Mouse (Mus musculus) limb, embryonic 12.5 days (tissue): ENCODE measurements at regions not wholly inside any gene's neighbourhood (a gene's known extent, or its start where the extent isn't known, plus 50 kb on each side); places are given as distances from the start of the nearest gene placed in this dataset.
A peak's percentile ranks its signal among the peaks of the same experiment; 100 is the strongest.

ENCODE experiments used
- ATAC-seq: fragments of 200-750 bp; cut with Nextera tagmentation; 2 replicates; pipeline ENCODE4 v1.8.0; 2017; ENCODE audit warnings: low read depth, moderate TSS enrichment; ENCODE audit not compliant: insufficient number of reproducible peaks, insufficient read depth, low FRiP score, low TSS enrichment
- H3K27ac ChIP-seq: fragments of 300-500 bp; sonication (generic); 2 replicates; pipeline ENCODE4 v1.5.1; 2016; ENCODE audit warnings: mild to moderate bottlenecking, moderate library complexity
- H3K27me3 ChIP-seq: fragments of 300-500 bp; sonication (generic); 2 replicates; pipeline ENCODE4 v1.6.1; 2016; ENCODE audit warnings: mild to moderate bottlenecking, moderate library complexity
- H3K36me3 ChIP-seq: fragments of 300-500 bp; sonication (generic); 2 replicates; pipeline ENCODE4 v1.6.1; 2016; ENCODE audit warnings: mild to moderate bottlenecking, moderate library complexity
- H3K4me1 ChIP-seq: fragments of 300-500 bp; sonication (generic); replicated peaks from 2 replicates; pipeline ENCODE4 v1.6.1; 2016
- H3K4me2 ChIP-seq: fragments of 300-500 bp; sonication (generic); 2 replicates; pipeline ENCODE4 v1.6.1; 2016; ENCODE audit warnings: mild to moderate bottlenecking, moderate library complexity
- H3K4me3 ChIP-seq: fragments of 300-500 bp; sonication (generic); replicated peaks from 2 replicates; pipeline ENCODE4 v1.5.1; 2016; ENCODE audit warnings: mild to moderate bottlenecking
- H3K9ac ChIP-seq: fragments of 300-500 bp; sonication (generic); replicated peaks from 2 replicates; pipeline ENCODE4 v1.6.1; 2016; ENCODE audit warnings: mild to moderate bottlenecking, moderate library complexity
- H3K9me3 ChIP-seq: fragments of 300-500 bp; sonication (generic); 2 replicates; pipeline ENCODE4 v1.6.1; 2016; ENCODE audit warnings: mild to moderate bottlenecking, moderate library complexity
- WGBS: fragments of 180-500 bp; shearing (Covaris S2); methylation state at CpG from one replicate; pipeline ENCODE4 v1.1.7; 2016; 5-methylcytosine and 5-hydroxymethylcytosine counted together

- Histone ChIP-seq H3K4me2 (no peak overlapping the region), H3K27ac (no peak overlapping the region), H3K9me3 (no peaks in the 10 kb centered on the region), H3K36me3 (no peaks in the 10 kb centered on the region), H3K9ac (no peak overlapping the region), H3K4me1 (0 out of 2 replicates have a peak, but pooled peaks cover 4% of the 10 kb centered on the region), H3K4me3 (no peak overlapping the region), H3K27me3 (no peaks in the 10 kb centered on the region)
- no peak for ATAC-seq
- 78% methylated on average over 2 of the region's 2 CpGs for WGBS
Measured at GRCm38 (mm10) chr1:163555185-163555584, 151.7 kb upstream of the Gorab start.

- Histone ChIP-seq H3K9ac (no peak overlapping the region), H3K27ac (no peak overlapping the region), H3K4me3 (no peak overlapping the region), H3K9me3 (no peaks in the 10 kb centered on the region), H3K4me2 (no peak overlapping the region), H3K27me3 (no peaks in the 10 kb centered on the region), H3K4me1 (peaks cover 11% of the 10 kb centered on the region), H3K36me3 (no peaks in the 10 kb centered on the region)
- no peak for ATAC-seq
- WGBS, result 68% methylated on average over 8 of the region's 8 CpGs
Measured at GRCm38 (mm10) chr1:163538776-163539492, 135.5 kb upstream of the Gorab start.

DNA sequence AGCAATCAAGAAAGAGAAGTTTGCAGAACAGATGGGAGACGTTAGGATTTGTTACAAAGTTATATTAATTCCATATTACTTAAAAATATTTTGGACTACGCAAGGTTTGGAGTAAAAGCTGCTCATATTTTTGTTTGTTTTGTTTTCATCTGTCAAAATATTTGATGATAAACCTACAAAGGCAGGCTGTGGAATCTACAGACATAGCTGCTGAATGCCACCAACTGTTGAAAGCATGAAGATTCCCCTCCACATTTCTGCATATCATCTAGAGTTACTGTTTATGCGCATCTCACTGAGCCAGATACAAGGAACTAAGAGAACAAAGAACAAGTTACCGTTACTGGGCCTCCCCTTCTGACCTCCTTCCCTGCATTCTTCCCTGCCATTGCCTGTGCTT, 127.1 kb upstream of the Gorab start:
- no peak overlapping the region for H3K27ac ChIP-seq
- no peak overlapping the region for H3K9ac ChIP-seq
- H3K27me3 ChIP-seq, result no peaks in the 10 kb centered on the region
- ATAC-seq, result no peak
- no peaks in the 10 kb centered on the region for H3K9me3 ChIP-seq
- H3K4me2 ChIP-seq, result no peak overlapping the region
- no peaks in the 10 kb centered on the region for H3K36me3 ChIP-seq
- H3K4me1 ChIP-seq, result no peaks in the 10 kb centered on the region
- WGBS, result 76% methylated on average over 4 of the region's 4 CpGs
- no peak overlapping the region for H3K4me3 ChIP-seq

- no peaks in the 10 kb centered on the region; the same call in 1 of the 2 replicates for H3K4me1 ChIP-seq
- no peak for ATAC-seq
- no peak overlapping the region for H3K27ac ChIP-seq
- 61% methylated on average over 5 of the region's 5 CpGs for WGBS
- H3K4me3 ChIP-seq, result no peak overlapping the region
- no peak overlapping the region for H3K9ac ChIP-seq
- no peak overlapping the region for H3K4me2 ChIP-seq
- H3K27me3 ChIP-seq, result no peaks in the 10 kb centered on the region
- no peaks in the 10 kb centered on the region for H3K9me3 ChIP-seq
- no peaks in the 10 kb centered on the region for H3K36me3 ChIP-seq
Measured at GRCm38 (mm10) chr1:163517966-163518365, 114.5 kb upstream of the Gorab start.

GRCm38 (mm10) chr1:163512847-163513246, 109.4 kb upstream of the Gorab start:
- no peaks in the 10 kb centered on the region for H3K27me3 ChIP-seq
- H3K9me3 ChIP-seq, result no peaks in the 10 kb centered on the region
- H3K4me1 ChIP-seq, result peaks cover 3% of the 10 kb centered on the region; the same call in 1 of the 2 replicates
- no peak overlapping the region for H3K27ac ChIP-seq
- no peak overlapping the region for H3K4me3 ChIP-seq
- H3K4me2 ChIP-seq, result no peak overlapping the region
- no peak overlapping the region for H3K9ac ChIP-seq
- no peaks in the 10 kb centered on the region for H3K36me3 ChIP-seq
- ATAC-seq, result no peak

GRCm38 (mm10) chr1:163512008-163512407, 108.5 kb upstream of the Gorab start:
- Histone ChIP-seq H3K9me3 (no peaks in the 10 kb centered on the region), H3K27me3 (no peaks in the 10 kb centered on the region), H3K4me1 (0 out of 2 replicates have a peak, but pooled peaks cover 3% of the 10 kb centered on the region), H3K4me2 (no peak overlapping the region), H3K9ac (no peak overlapping the region), H3K27ac (no peak overlapping the region), H3K36me3 (no peaks in the 10 kb centered on the region), H3K4me3 (no peak overlapping the region)
- no peak for ATAC-seq
- 49% methylated on average over 1 of the region's 1 CpGs for WGBS

DNA sequence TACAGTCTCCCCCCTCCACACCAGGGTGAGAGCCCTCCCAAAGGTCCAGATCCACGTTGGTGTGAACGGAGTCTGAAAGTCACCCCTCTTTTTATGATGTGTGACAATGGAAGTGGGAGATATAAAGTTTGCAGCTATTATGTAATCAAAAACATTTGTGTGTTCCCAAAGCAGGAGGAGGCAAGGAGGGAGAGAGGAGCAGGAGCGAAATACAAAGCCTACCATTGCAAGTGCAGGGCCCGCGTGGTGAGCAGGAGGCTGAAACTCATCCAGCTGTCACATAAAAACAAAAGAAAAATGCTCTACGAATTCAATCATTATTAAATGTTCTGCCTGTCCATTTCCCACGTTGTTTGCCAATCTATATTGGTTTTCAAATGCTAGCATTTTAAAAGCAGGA, 101.6 kb upstream of the Gorab start:
- 31% methylated on average over 7 of the region's 7 CpGs for WGBS
- H3K27ac ChIP-seq, result peak overlapping the region; percentile 3; the same call in 1 of the 2 replicates
- no peaks in the 10 kb centered on the region for H3K36me3 ChIP-seq
- H3K27me3 ChIP-seq, result no peaks in the 10 kb centered on the region
- no peak overlapping the region for H3K4me2 ChIP-seq
- no peak for ATAC-seq
- no peaks in the 10 kb centered on the region for H3K9me3 ChIP-seq
- H3K4me3 ChIP-seq, result no peak overlapping the region
- H3K9ac ChIP-seq, result no peak overlapping the region
- peaks cover 18% of the 10 kb centered on the region for H3K4me1 ChIP-seq

DNA sequence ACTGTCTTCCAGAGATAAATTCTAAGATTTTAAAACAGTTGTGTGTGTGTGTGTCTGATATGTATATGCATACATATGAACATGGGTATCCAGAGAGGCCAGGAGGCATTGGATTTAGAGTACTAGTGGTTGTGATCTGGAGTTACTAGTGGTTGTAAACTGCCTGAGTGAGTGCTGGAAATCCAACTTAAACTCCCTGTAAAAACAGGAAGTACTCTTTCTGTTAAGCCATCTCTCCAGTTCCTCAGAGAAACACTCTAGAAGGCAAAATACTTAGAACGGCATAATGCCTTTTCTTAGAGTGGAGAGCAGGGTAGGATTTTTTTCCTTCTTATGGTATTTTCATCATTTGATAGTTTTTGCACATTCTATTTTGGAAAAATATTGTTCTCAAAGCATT, 99.1 kb upstream of the Gorab start:
- peaks cover 17% of the 10 kb centered on the region for H3K4me1 ChIP-seq
- H3K27me3 ChIP-seq, result no peaks in the 10 kb centered on the region
- 81% methylated on average over 1 of the region's 1 CpGs for WGBS

DNA sequence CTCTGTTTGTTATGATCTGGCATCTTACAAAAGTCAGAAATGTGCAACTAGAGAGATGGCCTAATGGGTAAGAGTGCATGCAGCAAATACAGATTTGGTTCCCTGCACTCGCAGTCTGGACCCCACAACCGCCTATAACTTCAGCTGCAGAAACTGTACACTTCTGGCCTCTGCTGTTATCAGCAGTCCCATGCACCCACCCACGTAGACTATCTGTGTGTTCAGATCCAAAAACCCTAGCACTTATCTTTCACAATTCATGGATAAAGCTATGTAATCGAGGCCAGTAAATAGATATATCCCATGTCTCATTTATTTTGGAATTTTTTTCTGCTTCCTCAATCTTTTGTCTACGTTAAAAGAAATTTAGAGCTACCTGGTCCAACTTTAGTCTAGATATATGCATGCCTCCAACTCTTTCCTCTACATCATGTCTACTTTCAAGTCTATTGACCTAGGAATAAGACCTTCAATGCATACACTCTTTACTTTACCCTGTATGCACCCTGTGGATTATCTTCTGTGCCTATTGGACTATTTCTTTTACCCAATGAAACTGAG, 95.0 kb upstream of the Gorab start:
- Histone ChIP-seq H3K4me1 (no peaks in the 10 kb centered on the region), H3K27ac (no peak overlapping the region)
- 90% methylated on average over 5 of the region's 5 CpGs for WGBS

More for the DNA sequence above, 99.1 kb upstream of the Gorab start:
- no peaks in the 10 kb centered on the region for H3K36me3 ChIP-seq
- no peak for ATAC-seq
- H3K27ac ChIP-seq, result no peak overlapping the region
- no peaks in the 10 kb centered on the region for H3K9me3 ChIP-seq
- no peak overlapping the region for H3K4me2 ChIP-seq
- H3K4me3 ChIP-seq, result no peak overlapping the region
- no peak overlapping the region for H3K9ac ChIP-seq

GRCm38 (mm10) chr1:163496416-163496815, 92.9 kb upstream of the Gorab start:
- no peak overlapping the region for H3K27ac ChIP-seq
- H3K27me3 ChIP-seq, result no peaks in the 10 kb centered on the region
- WGBS, result 67% methylated on average over 1 of the region's 1 CpGs
- H3K4me2 ChIP-seq, result no peak overlapping the region
- H3K9me3 ChIP-seq, result no peaks in the 10 kb centered on the region
- H3K4me1 ChIP-seq, result no peaks in the 10 kb centered on the region
- no peak overlapping the region for H3K9ac ChIP-seq
- no peak overlapping the region for H3K4me3 ChIP-seq
- no peaks in the 10 kb centered on the region for H3K36me3 ChIP-seq
- ATAC-seq, result no peak

More for the DNA sequence above, 95.0 kb upstream of the Gorab start:
- ATAC-seq, result no peak
- Histone ChIP-seq H3K27me3 (no peaks in the 10 kb centered on the region), H3K4me3 (no peak overlapping the region), H3K4me2 (no peak overlapping the region), H3K36me3 (no peaks in the 10 kb centered on the region), H3K9me3 (no peaks in the 10 kb centered on the region), H3K9ac (no peak overlapping the region)

- H3K4me3 ChIP-seq, result no peak overlapping the region
- no peak overlapping the region for H3K4me2 ChIP-seq
- H3K9ac ChIP-seq, result no peak overlapping the region
- no peaks in the 10 kb centered on the region for H3K36me3 ChIP-seq
- H3K4me1 ChIP-seq, result peaks cover 4% of the 10 kb centered on the region; the same call in 1 of the 2 replicates
- no peaks in the 10 kb centered on the region for H3K27me3 ChIP-seq
- ATAC-seq, result no peak
- H3K9me3 ChIP-seq, result no peaks in the 10 kb centered on the region
- H3K27ac ChIP-seq, result no peak overlapping the region
- 38% methylated on average over 6 of the region's 6 CpGs for WGBS
Measured at GRCm38 (mm10) chr1:163488532-163488931, 85.1 kb upstream of the Gorab start.

DNA sequence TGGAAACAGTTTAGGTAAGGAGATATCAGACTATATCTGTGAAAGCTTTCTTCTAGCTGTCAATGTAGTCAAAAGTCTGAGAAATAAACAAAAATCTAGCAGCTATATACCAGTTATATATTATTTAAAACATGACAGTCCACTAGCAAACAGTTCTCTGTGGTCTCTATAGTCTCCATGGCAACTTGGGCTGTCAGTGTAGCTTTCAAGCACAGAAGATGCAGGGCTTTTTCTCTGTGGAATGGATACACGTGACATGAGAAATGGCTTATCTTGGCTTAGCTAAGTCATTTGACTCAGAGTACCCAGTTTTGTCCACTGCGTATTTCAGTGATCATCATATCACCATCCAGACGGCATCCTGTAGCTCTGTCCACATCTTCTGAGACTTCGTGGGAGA, 84.6 kb upstream of the Gorab start:
- H3K4me2 ChIP-seq, result no peak overlapping the region
- no peak for ATAC-seq
- no peak overlapping the region for H3K9ac ChIP-seq
- peaks cover 4% of the 10 kb centered on the region; the same call in 1 of the 2 replicates for H3K4me1 ChIP-seq
- no peaks in the 10 kb centered on the region for H3K9me3 ChIP-seq
- no peaks in the 10 kb centered on the region for H3K36me3 ChIP-seq
- H3K4me3 ChIP-seq, result no peak overlapping the region
- no peaks in the 10 kb centered on the region for H3K27me3 ChIP-seq
- H3K27ac ChIP-seq, result no peak overlapping the region
- WGBS, result 66% methylated on average over 4 of the region's 4 CpGs
